Mouse (Mus musculus) CH12.LX (cell line): ENCODE results near the gene Gm10647. TPM values are rescaled to one million over a fixed set of nuclear protein-coding genes. Genes with fewer than 3 reads are reported as not detected.

Source experiments
- DNase-seq: peaks from one replicate; pipeline ENCODE4 v3.0.0-alpha.2; 2013; ENCODE audit errors: extremely low read depth
- H3K27ac ChIP-seq: 2 replicates; pipeline ENCODE4 v1.5.1; 2012; ENCODE audit warnings: low read depth, mild to moderate bottlenecking, control low read depth, moderate library complexity; ENCODE audit not compliant: insufficient read depth
- H3K27me3 ChIP-seq: replicated peaks from 2 replicates; pipeline ENCODE3; 2012; ENCODE audit warnings: inconsistent platforms
- H3K36me3 ChIP-seq, 2 experiments: replicated peaks in 1 of 2; 2 replicates each; pipeline versions ENCODE3 to v1.6.1; 2012; ENCODE audit warnings: inconsistent platforms in 1 of 2, low read length in 1 of 2, mild to moderate bottlenecking in 1 of 2, mixed read lengths in 1 of 2, moderate library complexity in 1 of 2; ENCODE audit not compliant: control insufficient read depth in 1 of 2, insufficient read depth in 1 of 2
- H3K4me1 ChIP-seq, 2 experiments: 2 replicates each; pipeline ENCODE4 v1.6.1; 2012; ENCODE audit warnings: inconsistent platforms in 1 of 2, moderate library complexity in 1 of 2; ENCODE audit not compliant: insufficient read depth in 2 of 2, control insufficient read depth in 1 of 2
- H3K4me2 ChIP-seq: 2 replicates; pipeline ENCODE4 v1.6.1; 2012; ENCODE audit warnings: low read depth, mild to moderate bottlenecking, control low read depth; ENCODE audit not compliant: poor library complexity, insufficient read depth, severe bottlenecking
- H3K4me3 ChIP-seq, 3 experiments: fragments of 150-350 bp in 1 of 3; sonication (generic) in 1 of 3; replicated peaks in 1 of 3; 2 replicates each; pipeline versions ENCODE3 to v1.5.1; 2011 to 2012; ENCODE audit warnings: low read depth in 2 of 3, low read length in 2 of 3, mild to moderate bottlenecking in 2 of 3, moderate library complexity in 2 of 3, control low read depth in 1 of 3, improper control_type of control experiment in 1 of 3, inconsistent platforms in 1 of 3, mixed read lengths in 1 of 3; ENCODE audit not compliant: poor library complexity in 1 of 3
- H3K79me2 ChIP-seq: replicated peaks from 2 replicates; pipeline ENCODE4 v1.6.1; 2012; ENCODE audit warnings: mild to moderate bottlenecking, moderate library complexity; ENCODE audit not compliant: control insufficient read depth, poor library complexity, insufficient read depth, severe bottlenecking; ENCODE audit errors: extremely low read depth
- H3K9ac ChIP-seq: 2 replicates; pipeline ENCODE4 v1.6.1; 2012; ENCODE audit warnings: low read depth, mild to moderate bottlenecking, control low read depth, moderate library complexity; ENCODE audit not compliant: insufficient read depth
- H3K9me3 ChIP-seq: replicated peaks from 2 replicates; pipeline ENCODE3; 2012; ENCODE audit warnings: low read length, inconsistent platforms, mixed read lengths
- E2F4 ChIP-seq: IDR thresholded peaks from 2 replicates; pipeline ENCODE4 v1.6.1; 2011; ENCODE audit warnings: low read depth, low read length, improper control_type of control experiment; ENCODE audit not compliant: insufficient replicate concordance
- ETS1 ChIP-seq: conservative IDR thresholded peaks from 2 replicates; pipeline ENCODE4 v1.6.1; 2012; ENCODE audit warnings: low read depth, mild to moderate bottlenecking, inconsistent platforms, low read length, improper control_type of control experiment, moderate library complexity
- HCFC1 ChIP-seq: IDR thresholded peaks from 2 replicates; pipeline ENCODE4 v1.6.1; 2012; ENCODE audit warnings: low read depth, mild to moderate bottlenecking, inconsistent platforms, low read length, improper control_type of control experiment
- JUND ChIP-seq: conservative IDR thresholded peaks from 2 replicates; pipeline ENCODE4 v1.6.1; 2011; ENCODE audit warnings: low read depth, low read length, improper control_type of control experiment
- MAFK ChIP-seq: IDR thresholded peaks from 2 replicates; pipeline ENCODE4 v1.6.1; 2011; ENCODE audit warnings: low read length, improper control_type of control experiment; ENCODE audit not compliant: insufficient replicate concordance
- MAZ ChIP-seq: IDR thresholded peaks from 2 replicates; pipeline ENCODE4 v1.6.1; 2012; ENCODE audit warnings: low read depth, mild to moderate bottlenecking, inconsistent platforms, low read length, improper control_type of control experiment, moderate library complexity
- MXI1 ChIP-seq: IDR thresholded peaks from 2 replicates; pipeline ENCODE4 v1.6.1; 2011; ENCODE audit warnings: mild to moderate bottlenecking, low read depth, low read length, improper control_type of control experiment
- MYC ChIP-seq: IDR thresholded peaks from 2 replicates; pipeline ENCODE4 v1.6.1; 2011; ENCODE audit warnings: low read depth, mild to moderate bottlenecking, improper control_type of control experiment, low read length
- POLR2A ChIP-seq: IDR thresholded peaks from 2 replicates; pipeline ENCODE4 v1.6.1; 2011; ENCODE audit warnings: low read depth, mild to moderate bottlenecking, improper control_type of control experiment, low read length
- POLR2AphosphoS2 ChIP-seq: IDR thresholded peaks from 2 replicates; pipeline ENCODE4 v1.6.1; 2011; ENCODE audit warnings: low read depth, low read length, improper control_type of control experiment
- TBP ChIP-seq: conservative IDR thresholded peaks from 2 replicates; pipeline ENCODE4 v1.6.1; 2011; ENCODE audit warnings: low read depth, low read length, improper control_type of control experiment
- TCF12 ChIP-seq: IDR thresholded peaks from 2 replicates; pipeline ENCODE4 v1.6.1; 2014; ENCODE audit warnings: low read depth, mild to moderate bottlenecking, inconsistent platforms, low read length, improper control_type of control experiment
- ZKSCAN1 ChIP-seq: IDR thresholded peaks from 2 replicates; pipeline ENCODE4 v1.6.1; 2012; ENCODE audit warnings: low read depth, inconsistent platforms, low read length, improper control_type of control experiment, borderline replicate concordance
- dilution Hi-C: fragments of 300-500 bp; cut with MboI; formaldehyde crosslinking; loops from 2 replicates; pipeline ENCODE4 v1.14.3; 2020; ENCODE audit warnings: low sequenced_read_pairs; ENCODE audit not compliant: extremely low pct_unique_long_range_greater_than_20kb, extremely low pct_ligation_motif_present
- in situ Hi-C: fragments of 300-500 bp; cut with MboI; formaldehyde crosslinking; loops from 3 replicates; pipeline ENCODE4 v1.14.3; 2019; ENCODE audit warnings: low sequenced_read_pairs, low pct_ligation_motif_present, low pct_unique_long_range_greater_than_20kb, mixed read lengths
- polyA plus RNA-seq: library from polyadenylated mRNA; unstranded; fragments of >175 nt; gene quantifications from 2 replicates; pipeline ENCODE4 v1.2.1, GENCODE M21; 2012; ENCODE audit warnings: low read depth; ENCODE audit not compliant: insufficient read length
- total RNA-seq, 2 experiments: library from RNA; depleted of rRNA; stranded (reverse); fragments of 300-350 nt in 1 of 2; fragments of >200 nt in 1 of 2; gene quantifications; 2 replicates each; pipeline ENCODE4 v1.2.3; 2012 to 2014

Gene Gm10647
- total and polyA plus RNA-seq, 3 experiments = not detected

- H3K4me3 ChIP-seq = no peak overlapping the region
- no peak for DNase-seq
- no peaks in the 10 kb centered on the region for H3K4me1 ChIP-seq
- in situ Hi-C loops = no loop called here
- no peaks in the 10 kb centered on the region for H3K79me2 ChIP-seq
- H3K27ac ChIP-seq = no peak overlapping the region
- no peaks in the 10 kb centered on the region for H3K27me3 ChIP-seq
- H3K9me3 ChIP-seq = no peaks in the 10 kb centered on the region
- dilution Hi-C loops = no loop called here
- H3K9ac ChIP-seq = no peak overlapping the region
- no peak overlapping the region for H3K4me2 ChIP-seq
- TF ChIP-seq POLR2AphosphoS2 (no peak), MXI1 (no peak), HCFC1 (no peak), MAZ (no peak), JUND (no peak), TBP (no peak), MYC (no peak), ZKSCAN1 (no peak), ETS1 (no peak), MAFK (no peak), E2F4 (no peak), POLR2A (no peak), TCF12 (no peak)
- H3K36me3 ChIP-seq = peaks cover 17 to 68% of the 10 kb centered on the region in 2 experiments
Observed at GRCm38 (mm10) chr9:66846822-66847221, 50.0 kb downstream of the Gm10647 start.

Other genes with a start within 250 kb of the Gm10647 start
- gene Usp3, start 203.9 kb upstream of the Gm10647 start, total RNA-seq (2012; rRNA removed) = 19.0 and 24.4 TPM in 2 replicates
- gene Usp3, start 203.9 kb upstream of the Gm10647 start, total RNA-seq (2014; rRNA removed) = 36.6 and 40.8 TPM in 2 replicates
- 39.5 and 50.9 TPM in 2 replicates for gene Usp3, start 203.9 kb upstream of the Gm10647 start, polyA plus RNA-seq
- 16.4 and 17.8 TPM in 2 replicates for gene Car12, start 83.4 kb upstream of the Gm10647 start, total RNA-seq (2012; rRNA removed)
- 33.8 and 38.0 TPM in 2 replicates for gene Car12, start 83.4 kb upstream of the Gm10647 start, total RNA-seq (2014; rRNA removed)
- 28.8 and 34.6 TPM in 2 replicates for gene Car12, start 83.4 kb upstream of the Gm10647 start, polyA plus RNA-seq
- gene Aph1b, start 1.5 kb upstream of the Gm10647 start, total RNA-seq (2012; rRNA removed) = 0.46 and 0.93 TPM in 2 replicates
- gene Aph1b, start 1.5 kb upstream of the Gm10647 start, total RNA-seq (2014; rRNA removed) = 0.68 and 0.92 TPM in 2 replicates
- gene Aph1b, start 1.5 kb upstream of the Gm10647 start, polyA plus RNA-seq = 0.23 and 0.91 TPM in 2 replicates
- 0.34 and 0.89 TPM in 2 replicates for gene Aph1c, start 37.7 kb downstream of the Gm10647 start, total RNA-seq (2012; rRNA removed)
- 0.07 TPM in 1 of 2 replicates, not detected in the other for gene Aph1c, start 37.7 kb downstream of the Gm10647 start, total RNA-seq (2014; rRNA removed)
- 0.10 and 0.53 TPM in 2 replicates for gene Aph1c, start 37.7 kb downstream of the Gm10647 start, polyA plus RNA-seq
- gene Rab8b, start 122.6 kb downstream of the Gm10647 start, total RNA-seq (2012; rRNA removed) = 12.2 and 14.0 TPM in 2 replicates
- 28.0 and 31.1 TPM in 2 replicates for gene Rab8b, start 122.6 kb downstream of the Gm10647 start, total RNA-seq (2014; rRNA removed)
- 23.6 and 26.1 TPM in 2 replicates for gene Rab8b, start 122.6 kb downstream of the Gm10647 start, polyA plus RNA-seq
- gene Rps27l, start 149.0 kb downstream of the Gm10647 start, total RNA-seq (2012; rRNA removed) = 593 and 709 TPM in 2 replicates
- 1,628 and 1,755 TPM in 2 replicates for gene Rps27l, start 149.0 kb downstream of the Gm10647 start, total RNA-seq (2014; rRNA removed)
- gene Rps27l, start 149.0 kb downstream of the Gm10647 start, polyA plus RNA-seq = 694 and 715 TPM in 2 replicates
- gene Lactb, start 178.4 kb downstream of the Gm10647 start, total RNA-seq (2012; rRNA removed) = 14.6 and 14.7 TPM in 2 replicates
- gene Lactb, start 178.4 kb downstream of the Gm10647 start, total RNA-seq (2014; rRNA removed) = 23.7 and 24.5 TPM in 2 replicates
- gene Lactb, start 178.4 kb downstream of the Gm10647 start, polyA plus RNA-seq = 29.4 and 31.6 TPM in 2 replicates